Mouse (Mus musculus): ENCODE measurements at regions not wholly inside any gene's neighbourhood (a gene's known extent, or its start where the extent isn't known, plus 50 kb on each side); places are given as distances from the start of the nearest gene placed in this dataset.
A peak's percentile ranks its signal among the peaks of the same experiment; 100 is the strongest.

- peak; percentile 33 to 34 for DNase-seq
Measured at GRCm38 (mm10) chr15:69387466-69387865, 2886.8 kb upstream of the Lrrc6 start.

GRCm38 (mm10) chr15:69365440-69365839, 2864.7 kb upstream of the Lrrc6 start:
- no peak for DNase-seq

DNA sequence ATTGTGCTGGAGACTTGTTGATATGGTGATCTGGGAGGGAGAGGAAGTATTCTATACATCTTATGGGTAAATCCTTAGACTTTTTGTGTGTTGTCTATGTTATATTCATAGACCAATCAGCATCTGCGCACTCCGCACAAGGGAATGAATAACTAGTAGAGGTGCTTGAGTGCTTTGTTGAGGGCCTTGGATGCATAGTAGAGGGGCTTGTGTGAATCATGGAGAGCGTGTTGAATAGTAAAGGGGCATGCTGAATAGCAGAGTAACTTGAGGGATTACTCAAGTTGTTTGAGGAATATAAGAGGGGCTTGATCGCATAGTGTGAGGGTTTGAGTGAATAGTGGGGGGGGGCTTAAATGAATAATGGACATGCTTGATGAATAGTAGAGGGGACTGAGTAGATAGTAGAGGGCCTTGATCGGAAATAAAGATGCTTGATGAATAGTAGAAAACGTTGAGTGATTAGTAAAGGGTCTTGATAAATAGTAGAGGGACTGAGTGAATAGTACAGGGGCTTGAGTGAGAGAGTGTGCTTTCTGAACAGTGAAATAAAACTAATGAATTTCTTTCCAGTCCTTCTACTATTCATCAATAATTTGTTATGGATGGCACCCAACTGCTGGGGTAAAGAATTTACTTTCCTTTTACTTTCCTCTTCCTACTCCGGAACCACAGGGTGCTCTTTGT, 2849.5 kb upstream of the Lrrc6 start:
- DNase-seq: no peak

GRCm38 (mm10) chr15:69346065-69346464, 2845.4 kb upstream of the Lrrc6 start:
- no peak for DNase-seq

- no peak for DNase-seq
Measured at GRCm38 (mm10) chr15:69342759-69343158, 2842.0 kb upstream of the Lrrc6 start.

- peak; percentile 18 to 76 for DNase-seq
Measured at GRCm38 (mm10) chr15:69336491-69336890, 2835.8 kb upstream of the Lrrc6 start.

- peak; percentile 13 to 22 for DNase-seq
Measured at GRCm38 (mm10) chr15:69326537-69326936, 2825.8 kb upstream of the Lrrc6 start.

- no peak for DNase-seq
Measured at GRCm38 (mm10) chr15:69303100-69303499, 2802.4 kb upstream of the Lrrc6 start.

- DNase-seq: no peak
Measured at GRCm38 (mm10) chr15:69291273-69291672, 2790.6 kb upstream of the Lrrc6 start.

DNA sequence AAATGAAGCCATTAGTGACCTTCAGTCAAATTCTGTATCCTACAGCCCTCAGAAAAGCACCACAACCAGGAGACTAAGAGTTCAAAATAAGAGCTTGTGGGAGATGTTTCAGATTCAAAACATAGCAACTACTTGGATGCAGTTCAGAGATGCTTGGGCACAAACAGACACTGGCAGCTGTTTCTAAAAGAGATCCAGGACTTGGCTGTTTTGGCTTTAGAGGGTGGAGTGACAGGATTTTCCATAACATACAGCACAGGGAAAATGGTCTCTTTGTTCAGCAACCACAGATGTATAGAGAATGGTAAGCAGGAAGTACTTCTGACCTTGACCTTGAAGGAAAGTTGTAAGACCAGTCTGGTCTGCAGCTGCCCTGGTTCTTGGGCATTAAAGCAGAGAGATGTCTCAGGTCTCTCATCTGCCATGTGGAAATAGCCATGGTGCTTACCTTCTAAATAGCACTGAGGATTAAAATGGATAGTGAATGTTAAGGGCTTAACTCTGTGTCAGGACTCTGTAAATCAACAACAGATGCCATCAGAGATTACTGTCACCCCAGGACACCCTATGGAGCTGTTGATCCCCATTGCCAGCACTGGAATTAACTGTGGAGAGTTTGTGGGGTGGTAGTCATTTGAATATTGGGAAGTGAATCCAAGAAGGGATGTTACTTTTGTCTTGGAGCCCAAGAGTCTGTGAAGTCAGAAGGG, 2775.0 kb upstream of the Lrrc6 start:
- no peak for DNase-seq

DNA sequence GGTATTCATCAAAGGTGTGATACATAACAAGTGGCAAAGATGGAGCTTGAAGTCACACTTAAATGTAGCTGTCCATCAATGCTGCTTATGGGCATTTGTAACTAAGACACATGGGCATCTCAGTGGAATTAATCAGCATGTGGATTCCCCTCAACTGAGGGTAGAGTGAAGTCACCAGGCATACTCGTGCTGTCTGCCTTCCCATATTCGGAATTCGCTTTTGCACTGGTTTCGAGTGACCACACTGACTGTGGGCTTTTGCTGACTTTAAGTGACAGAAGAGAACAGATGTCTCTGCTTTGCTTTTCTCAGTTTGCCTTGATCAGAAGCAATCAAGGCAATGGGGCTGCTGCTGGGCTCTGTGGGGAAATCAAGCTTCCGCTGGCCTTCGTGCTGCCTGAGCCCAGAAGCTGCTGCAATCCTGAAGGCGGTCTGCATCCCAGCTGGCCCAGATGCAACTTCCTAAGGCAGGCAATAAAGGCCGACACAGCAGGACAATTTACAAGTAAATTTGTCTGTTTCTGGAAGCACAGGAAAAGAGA, 2773.6 kb upstream of the Lrrc6 start:
- DNase-seq: no peak

GRCm38 (mm10) chr15:69273518-69273917, 2772.8 kb upstream of the Lrrc6 start:
- no peak for DNase-seq

DNA sequence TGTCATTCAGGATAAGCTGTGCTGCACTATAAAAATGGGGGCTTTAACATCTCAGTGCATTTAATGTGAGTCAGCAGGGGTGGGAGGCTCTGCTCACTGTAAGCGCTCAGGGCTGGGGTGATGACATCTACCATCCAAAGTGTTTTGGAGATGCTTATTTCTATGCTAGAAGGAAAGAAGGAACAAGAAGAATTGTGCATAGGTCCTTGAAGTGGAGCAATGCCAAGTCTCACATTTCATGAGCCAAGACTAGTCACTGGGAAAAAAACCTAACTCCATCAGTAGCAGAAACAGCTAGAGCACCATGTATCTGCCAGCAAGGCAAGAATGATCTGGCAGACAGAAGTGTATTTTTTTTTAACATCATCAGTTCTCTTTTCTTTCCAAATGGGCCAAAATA, 2761.2 kb upstream of the Lrrc6 start:
- peak; percentile 37 to 56 for DNase-seq

GRCm38 (mm10) chr15:69257161-69257778, 2756.6 kb upstream of the Lrrc6 start:
- DNase-seq: no peak

GRCm38 (mm10) chr15:69253698-69254097, 2753.0 kb upstream of the Lrrc6 start:
- no peak for DNase-seq

- no peak for DNase-seq
Measured at GRCm38 (mm10) chr15:69252095-69252494, 2751.4 kb upstream of the Lrrc6 start.

GRCm38 (mm10) chr15:69246190-69246966, 2745.7 kb upstream of the Lrrc6 start:
- DNase-seq: peak; percentile 86 to 87

- no peak for DNase-seq
Measured at GRCm38 (mm10) chr15:69235271-69235670, 2734.6 kb upstream of the Lrrc6 start.

DNA sequence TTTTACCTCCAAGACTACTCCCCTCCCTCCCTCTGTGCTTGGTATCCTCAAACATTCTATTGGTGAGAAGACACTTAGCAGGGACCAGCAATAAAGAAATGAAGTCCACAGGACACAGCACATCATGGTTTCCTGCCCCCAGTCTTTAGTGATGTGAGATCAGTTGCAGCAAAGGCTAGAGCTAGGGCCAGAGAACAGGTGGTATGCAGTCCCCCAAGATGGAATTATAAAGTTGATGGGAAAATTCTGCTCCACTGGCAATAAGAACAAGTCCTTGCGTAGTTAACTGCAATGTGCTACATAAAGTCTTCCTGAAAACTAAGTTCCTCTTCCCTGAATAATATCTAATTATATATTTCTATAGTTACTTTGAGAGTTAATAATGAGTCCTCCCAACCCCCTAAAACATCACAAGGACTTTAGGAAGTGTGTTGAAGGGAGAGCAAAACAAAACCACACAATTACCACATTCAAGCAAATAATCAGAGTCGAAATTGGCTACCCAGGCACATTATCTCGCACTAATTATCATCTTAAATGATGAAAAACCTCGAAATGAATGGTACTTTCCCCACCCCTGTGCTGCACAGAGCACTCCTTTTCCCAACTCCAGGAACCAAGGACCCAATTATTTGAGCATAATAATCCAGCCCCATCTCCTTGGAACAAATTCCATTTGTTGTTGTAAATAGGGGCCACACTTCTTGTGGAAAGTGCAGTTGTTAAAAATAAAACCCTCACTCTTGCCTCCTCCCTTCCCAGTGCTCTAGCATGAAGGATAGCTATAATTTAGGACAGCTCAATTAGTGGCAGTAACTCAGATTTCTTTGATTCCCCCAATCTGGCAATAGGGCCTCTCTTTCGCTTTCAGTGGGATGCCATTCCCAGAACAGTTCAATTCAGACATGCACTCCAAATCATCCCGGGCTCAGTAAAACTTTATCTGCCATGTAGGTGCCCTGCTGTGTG, 2724.2 kb upstream of the Lrrc6 start:
- no peak for DNase-seq

DNA sequence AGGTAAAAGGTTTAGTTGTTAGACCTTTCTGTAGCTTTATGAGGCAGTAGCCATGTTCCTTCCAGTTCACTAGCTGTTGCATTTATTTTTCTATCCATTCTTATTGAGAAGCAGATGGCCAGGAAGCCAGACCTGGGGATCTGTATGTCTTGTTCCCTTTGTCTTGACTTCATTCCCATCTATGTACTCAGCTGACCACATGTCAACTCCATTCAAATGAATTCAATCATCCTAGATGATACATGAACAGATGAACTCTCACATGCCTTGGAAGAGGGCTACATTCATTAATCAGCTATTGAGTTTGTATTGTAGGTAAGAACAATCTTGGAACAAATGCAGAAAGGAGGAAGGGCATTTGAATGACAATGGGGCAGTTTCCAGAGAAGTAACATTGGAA, 2722.7 kb upstream of the Lrrc6 start:
- DNase-seq: no peak

DNA sequence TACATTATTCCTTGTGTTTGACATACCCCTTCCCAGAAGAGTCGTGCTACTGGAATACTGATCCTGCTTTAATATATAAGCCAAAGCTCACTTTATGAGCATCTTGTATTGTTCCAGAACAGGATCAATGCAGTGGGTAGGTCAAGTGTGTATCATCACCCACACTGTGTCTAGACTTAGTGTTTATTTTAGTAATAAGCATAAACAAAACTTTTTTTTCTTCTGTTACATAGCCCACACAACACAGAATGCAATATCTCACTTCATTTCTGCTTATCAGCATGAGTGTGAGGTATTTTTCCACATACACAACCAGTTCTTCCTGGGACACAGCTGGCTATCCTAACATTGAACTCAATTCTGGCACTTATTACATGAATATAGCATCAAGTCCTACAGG, 2721.7 kb upstream of the Lrrc6 start:
- DNase-seq: no peak
